Mouse (Mus musculus) WW6 (cell line): Measurements from ENCODE around the gene Dip2b.
A peak's percentile ranks its signal among the peaks of the same experiment; 100 is the strongest.

Experiments
- DNase-seq: peaks from one replicate; pipeline ENCODE4 v3.0.0-alpha.2; 2013; ENCODE audit warnings: low read depth, low spot score

Dip2b gene

GRCm38 (mm10) chr15:100050940-100051339 is 12.5 kb downstream of the Dip2b start:
- no peak for DNase-seq

- DNase-seq, result no peak
These were observed 14.3 kb downstream of the Dip2b start for GRCm38 (mm10) chr15:100052726-100053125.

- no peak for DNase-seq
These were observed 18.0 kb downstream of the Dip2b start for GRCm38 (mm10) chr15:100056397-100056908.

- no peak for DNase-seq
These were observed 19.2 kb downstream of the Dip2b start for GRCm38 (mm10) chr15:100057698-100058097.

- DNase-seq, result no peak
These were observed 19.7 kb downstream of the Dip2b start for GRCm38 (mm10) chr15:100058143-100058542.

GRCm38 (mm10) chr15:100058912-100059311 is 20.4 kb downstream of the Dip2b start:
- no peak for DNase-seq

GRCm38 (mm10) chr15:100059626-100060311 is 21.3 kb downstream of the Dip2b start:
- DNase-seq, result peak; percentile 33

GRCm38 (mm10) chr15:100060513-100061140 is 22.2 kb downstream of the Dip2b start:
- DNase-seq, result no peak

- no peak for DNase-seq
These were observed 22.9 kb downstream of the Dip2b start for GRCm38 (mm10) chr15:100061377-100061776.

- no peak for DNase-seq
These were observed 24.8 kb downstream of the Dip2b start for GRCm38 (mm10) chr15:100063229-100063773.

GRCm38 (mm10) chr15:100066702-100067101 is 28.2 kb downstream of the Dip2b start:
- no peak for DNase-seq

GRCm38 (mm10) chr15:100069101-100069500 is 30.6 kb downstream of the Dip2b start:
- DNase-seq, result no peak

GRCm38 (mm10) chr15:100070021-100070420 is 31.6 kb downstream of the Dip2b start:
- DNase-seq, result no peak

GRCm38 (mm10) chr15:100071819-100072218 is 33.4 kb downstream of the Dip2b start:
- DNase-seq, result no peak

- DNase-seq, result no peak
These were observed 35.4 kb downstream of the Dip2b start for GRCm38 (mm10) chr15:100073696-100074453.

- no peak for DNase-seq
These were observed 36.3 kb downstream of the Dip2b start for GRCm38 (mm10) chr15:100074754-100075153.

- DNase-seq, result no peak
These were observed 37.9 kb downstream of the Dip2b start for GRCm38 (mm10) chr15:100076362-100076761.

GRCm38 (mm10) chr15:100080833-100081477 is 42.5 kb downstream of the Dip2b start:
- no peak for DNase-seq

- DNase-seq, result no peak
These were observed 43.1 kb downstream of the Dip2b start for GRCm38 (mm10) chr15:100081478-100081998.

GRCm38 (mm10) chr15:100082052-100082451 is 43.6 kb downstream of the Dip2b start:
- no peak for DNase-seq

GRCm38 (mm10) chr15:100082733-100083132 is 44.3 kb downstream of the Dip2b start:
- no peak for DNase-seq
